Mouse (Mus musculus) midbrain, embryonic 15.5 days (tissue): ENCODE data around the gene Il11ra2. TPM values are rescaled to one million over a fixed set of nuclear protein-coding genes. Genes with fewer than 3 reads are reported as not detected.
"Not testable (repeated sequence)": the region's sequence is repeated elsewhere in the genome, so short reads cannot be mapped to it uniquely, and the experiment has no call there.

Source experiments
- ATAC-seq: fragments of 200-750 bp; cut with Nextera tagmentation; replicated peaks from 2 replicates; pipeline ENCODE4 v1.8.0; 2017; ENCODE audit warnings: moderate TSS enrichment
- H3K27ac ChIP-seq: fragments of 300-500 bp; sonication (generic); 2 replicates; pipeline ENCODE4 v1.5.1; 2015; ENCODE audit warnings: mild to moderate bottlenecking, inconsistent platforms
- H3K27me3 ChIP-seq: fragments of 300-500 bp; sonication (generic); replicated peaks from 2 replicates; pipeline ENCODE4 v1.6.1; 2015; ENCODE audit warnings: inconsistent platforms
- H3K36me3 ChIP-seq: fragments of 300-500 bp; sonication (generic); replicated peaks from 2 replicates; pipeline ENCODE4 v1.6.1; 2015; ENCODE audit warnings: inconsistent platforms
- H3K4me1 ChIP-seq: fragments of 300-500 bp; sonication (generic); 2 replicates; pipeline ENCODE4 v1.6.1; 2015; ENCODE audit warnings: inconsistent platforms
- H3K4me2 ChIP-seq: fragments of 300-500 bp; sonication (generic); 2 replicates; pipeline ENCODE4 v1.6.1; 2015; ENCODE audit warnings: inconsistent platforms, mild to moderate bottlenecking, moderate library complexity
- H3K4me3 ChIP-seq: fragments of 300-500 bp; sonication (generic); 2 replicates; pipeline ENCODE4 v1.5.1; 2015; ENCODE audit warnings: mild to moderate bottlenecking, inconsistent platforms
- H3K9ac ChIP-seq: fragments of 300-500 bp; sonication (generic); 2 replicates; pipeline ENCODE4 v1.6.1; 2015; ENCODE audit warnings: mild to moderate bottlenecking, inconsistent platforms
- H3K9me3 ChIP-seq: fragments of 300-500 bp; sonication (generic); 2 replicates; pipeline ENCODE4 v1.6.1; 2016; ENCODE audit warnings: inconsistent platforms
- WGBS: fragments of 180-500 bp; shearing (Covaris S2); methylation state at CpG from one replicate; pipeline ENCODE4 v1.1.7; 2015; ENCODE audit warnings: mixed read lengths; 5-methylcytosine and 5-hydroxymethylcytosine counted together
- polyA plus RNA-seq: library from polyadenylated mRNA; unstranded; fragments of >200 nt; fragmentation: Nextera tagmentation; extraction: Ambion mirVana; gene quantifications from 2 replicates; pipeline ENCODE4 v1.2.1, GENCODE M21; 2015

Il11ra2 gene
- not detected in 2 replicates for polyA plus RNA-seq

DNA sequence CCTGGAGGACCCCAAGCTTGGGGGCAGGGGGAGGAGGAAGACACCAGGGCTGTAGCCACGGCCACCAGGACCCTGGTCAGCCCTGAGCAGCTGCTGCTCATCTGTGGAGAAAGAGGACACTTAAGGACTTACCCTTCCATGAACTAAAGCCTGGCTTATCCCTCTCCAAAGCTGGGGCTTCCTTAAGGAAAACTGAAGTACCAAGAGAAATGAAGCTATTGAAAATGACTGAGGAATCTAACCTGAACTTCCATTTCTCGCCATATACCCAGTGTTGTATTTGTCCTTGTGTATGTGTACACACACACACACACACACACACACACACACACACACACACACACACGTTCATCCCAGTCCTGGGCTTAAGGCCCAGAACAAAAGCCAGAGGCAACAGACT lies at the start of gene Il11ra2:
Gene Il11ra2, minus strand, starts transcription at position 101 of the 400 bp plus-strand sequence.
- not testable (repeated sequence) for H3K9ac ChIP-seq, H3K4me3 ChIP-seq, ATAC-seq, H3K9me3 ChIP-seq, H3K4me2 ChIP-seq, H3K27ac ChIP-seq, H3K27me3 ChIP-seq, H3K4me1 ChIP-seq, H3K36me3 ChIP-seq
- WGBS = no CpG with 5 or more reads among the region's 3 CpGs

DNA sequence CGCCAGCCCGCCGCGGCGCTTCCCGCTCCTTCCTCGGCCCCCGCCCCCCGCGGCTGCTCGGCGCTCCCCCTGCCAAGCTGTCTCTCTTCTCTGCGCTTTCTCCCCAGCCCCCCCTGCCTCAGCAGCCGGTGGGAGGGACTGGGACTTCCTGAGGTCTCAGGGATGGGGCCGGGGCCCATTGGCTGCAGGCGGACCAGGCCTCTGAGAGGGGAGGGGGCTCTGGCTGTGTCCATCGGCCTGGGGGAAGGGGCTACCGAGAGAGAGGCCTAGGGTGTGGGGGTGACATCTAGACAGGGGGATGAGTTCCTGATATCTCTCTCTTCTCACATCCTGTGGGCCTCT lies 20.5 kb upstream of the Il11ra2 start:
- not testable (repeated sequence) for H3K9me3 ChIP-seq, H3K27ac ChIP-seq, H3K4me2 ChIP-seq, H3K4me1 ChIP-seq, H3K36me3 ChIP-seq, H3K9ac ChIP-seq, H3K27me3 ChIP-seq, H3K4me3 ChIP-seq
- WGBS = no CpG with 5 or more reads among the region's 18 CpGs
- ATAC-seq = peak; percentile 58; the same call in 1 of the 2 replicates

DNA sequence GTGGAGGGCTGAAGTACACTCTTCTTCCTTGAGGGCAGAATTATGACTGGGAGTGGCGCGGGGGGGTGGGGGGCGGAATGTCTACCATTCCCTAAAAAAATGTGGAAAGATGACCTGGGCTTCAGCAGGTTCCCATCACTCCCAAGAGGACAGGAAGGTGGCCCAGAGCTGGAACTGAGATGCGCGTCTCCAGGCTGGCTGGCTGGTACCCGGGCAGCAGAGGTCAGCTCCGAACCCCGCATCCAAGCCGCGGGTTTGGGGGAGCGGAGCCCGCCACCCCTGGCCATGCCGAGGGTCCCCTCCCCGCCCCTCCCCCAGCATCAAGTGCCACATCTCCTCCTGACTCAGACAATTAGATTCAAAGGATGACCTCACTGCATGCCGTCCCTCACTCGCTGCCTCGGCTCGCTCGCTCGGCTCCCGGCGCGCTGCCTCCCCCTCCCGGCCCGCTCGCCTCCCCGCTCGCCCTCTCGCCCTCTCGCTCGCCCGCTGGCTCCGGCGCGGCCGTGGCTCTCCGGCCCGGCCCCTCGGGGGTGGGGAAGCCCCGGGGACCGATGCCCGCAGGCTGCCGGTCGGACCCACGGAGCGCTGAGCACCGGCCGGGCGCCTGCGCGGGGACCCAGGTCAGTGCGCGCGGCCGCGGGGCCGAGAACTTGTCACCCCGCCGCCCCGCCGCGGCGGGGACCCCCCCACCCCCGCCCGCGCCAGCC lies 19.9 kb upstream of the Il11ra2 start:
- H3K4me3 ChIP-seq, H3K4me1 ChIP-seq, H3K9me3 ChIP-seq, H3K27me3 ChIP-seq, H3K36me3 ChIP-seq, H3K4me2 ChIP-seq, H3K9ac ChIP-seq, H3K27ac ChIP-seq: not testable (repeated sequence)
- no CpG with 5 or more reads among the region's 66 CpGs for WGBS
- ATAC-seq = peak; percentile 71

DNA sequence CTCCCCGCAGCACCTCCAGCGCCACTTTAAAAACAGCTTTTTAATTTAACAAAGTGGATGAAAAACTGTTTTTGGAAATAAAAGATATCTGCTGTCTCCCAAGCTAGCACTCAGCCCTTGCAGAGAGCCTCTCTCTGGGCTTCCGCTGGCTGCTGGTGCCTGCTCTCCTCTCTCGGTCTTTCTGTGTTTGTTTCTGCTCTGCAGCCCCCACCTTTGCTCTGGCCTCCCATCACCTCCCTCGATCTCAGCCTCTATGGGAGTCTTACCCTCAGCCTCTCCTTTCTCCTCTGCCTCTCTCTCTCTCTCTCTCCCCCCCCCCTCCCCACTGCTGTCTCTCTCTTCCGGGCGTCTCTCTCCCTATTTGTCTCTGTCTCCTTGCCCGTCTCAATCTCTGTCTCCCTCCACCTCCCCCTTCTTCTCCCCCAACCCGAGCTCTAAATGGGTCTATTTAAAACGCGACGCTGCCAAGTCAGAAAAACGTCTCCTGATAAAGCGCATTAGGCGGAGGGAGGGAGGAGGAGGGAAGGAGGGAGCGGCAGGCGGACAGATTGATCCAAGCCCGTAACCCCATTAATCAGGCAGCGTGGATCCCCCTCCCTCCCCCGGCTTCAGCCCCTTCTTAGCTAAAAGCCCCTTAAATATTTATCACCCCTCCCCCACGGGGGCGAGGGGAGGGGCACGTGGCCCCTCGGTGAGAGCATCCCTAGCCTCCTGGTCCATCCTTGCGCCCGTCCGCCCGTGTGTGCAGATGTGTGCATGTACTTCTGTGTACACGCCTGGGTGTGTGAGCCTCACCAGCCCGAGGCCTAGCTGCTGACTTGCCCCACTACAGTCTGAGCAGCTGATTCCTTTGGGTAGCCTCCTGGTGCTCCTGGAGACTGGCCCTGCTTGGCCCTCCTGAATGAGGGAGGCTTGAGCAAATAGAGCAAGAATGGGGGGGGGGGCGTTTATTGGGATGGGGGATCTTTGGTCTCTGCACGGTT lies 19.0 kb upstream of the Il11ra2 start:
- not testable (repeated sequence) for H3K4me1 ChIP-seq, H3K36me3 ChIP-seq, H3K4me2 ChIP-seq, H3K9me3 ChIP-seq, H3K9ac ChIP-seq, H3K4me3 ChIP-seq, H3K27ac ChIP-seq, H3K27me3 ChIP-seq
- ATAC-seq = peak; percentile 58
- WGBS = no CpG with 5 or more reads among the region's 32 CpGs

DNA sequence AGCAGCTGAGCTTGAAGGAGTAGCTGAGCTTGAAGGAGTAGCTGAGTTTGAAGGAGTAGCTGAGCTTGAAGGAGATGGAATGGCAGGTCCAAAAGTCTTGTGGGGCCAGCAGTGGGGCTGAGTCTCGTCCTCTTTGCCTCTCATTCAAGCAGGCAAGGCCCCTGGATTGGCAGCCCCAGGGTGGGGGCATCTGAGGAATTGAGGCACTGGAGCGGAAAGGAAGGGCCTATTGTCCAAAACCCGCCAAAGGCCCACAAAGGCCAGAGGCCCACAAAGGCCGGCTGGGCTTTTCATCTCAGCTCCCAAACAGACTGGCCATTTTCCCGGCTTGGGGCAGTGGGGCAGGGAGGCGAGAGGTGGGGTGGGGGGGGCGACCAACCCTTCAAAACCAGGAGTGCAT lies 17.7 kb upstream of the Il11ra2 start:
- not testable (repeated sequence) for H3K4me1 ChIP-seq, H3K36me3 ChIP-seq, H3K4me2 ChIP-seq, H3K27me3 ChIP-seq, H3K9me3 ChIP-seq, H3K27ac ChIP-seq, H3K9ac ChIP-seq, ATAC-seq, H3K4me3 ChIP-seq
- no CpG with 5 or more reads among the region's 7 CpGs for WGBS

DNA sequence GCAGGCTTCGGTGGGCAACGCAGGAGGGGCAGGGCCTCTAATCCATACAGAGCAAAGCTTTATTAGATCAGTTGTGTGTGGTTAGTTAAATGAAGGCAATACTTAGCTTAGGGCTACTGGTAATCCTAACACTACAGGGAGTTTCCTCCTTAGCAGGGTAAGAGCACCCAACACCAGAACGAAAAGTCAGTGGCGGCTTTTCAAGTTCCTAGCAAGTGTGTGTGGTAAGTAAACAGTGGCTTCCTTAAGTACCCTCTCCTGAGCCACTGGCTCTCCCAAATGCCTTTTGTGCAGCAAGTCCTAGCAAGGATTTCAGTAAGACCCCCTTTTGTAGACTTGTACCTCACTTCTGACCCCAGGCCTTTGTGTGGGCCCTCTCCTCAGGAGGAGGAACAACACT lies 13.7 kb upstream of the Il11ra2 start:
- WGBS = no CpG with 5 or more reads among the region's 4 CpGs
- not testable (repeated sequence) for H3K9ac ChIP-seq, H3K9me3 ChIP-seq, H3K27me3 ChIP-seq, H3K4me1 ChIP-seq, H3K27ac ChIP-seq, H3K36me3 ChIP-seq, H3K4me2 ChIP-seq, H3K4me3 ChIP-seq, ATAC-seq

DNA sequence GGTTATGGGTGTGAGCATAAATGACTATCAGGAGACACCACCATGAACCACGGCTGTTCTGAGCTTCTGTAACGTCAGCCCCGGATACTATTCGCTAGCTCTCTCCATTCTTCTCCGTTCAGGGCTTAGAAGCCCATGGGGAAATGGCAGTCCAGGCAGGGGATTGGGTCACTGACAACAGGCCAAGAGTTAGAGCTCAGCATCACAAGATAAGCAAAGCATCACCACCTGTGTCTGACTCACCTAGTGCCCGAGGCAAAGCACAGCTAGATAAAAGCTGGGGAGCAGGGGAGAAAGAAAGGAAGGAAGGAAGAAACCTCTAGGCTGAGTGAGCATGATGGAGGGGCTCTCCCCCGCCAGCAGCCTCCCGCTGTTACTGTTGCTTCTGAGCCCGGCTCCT lies 6.7 kb downstream of the Il11ra2 start, which contains the start of gene Ccl27b:
Gene Ccl27b, plus strand, starts transcription at position 301 of the 400 bp plus-strand sequence.
- not testable (repeated sequence) for H3K27ac ChIP-seq, H3K36me3 ChIP-seq, H3K4me3 ChIP-seq, ATAC-seq, H3K9ac ChIP-seq, H3K9me3 ChIP-seq, H3K4me1 ChIP-seq, H3K4me2 ChIP-seq, H3K27me3 ChIP-seq
- no CpG with 5 or more reads among the region's 9 CpGs for WGBS

DNA sequence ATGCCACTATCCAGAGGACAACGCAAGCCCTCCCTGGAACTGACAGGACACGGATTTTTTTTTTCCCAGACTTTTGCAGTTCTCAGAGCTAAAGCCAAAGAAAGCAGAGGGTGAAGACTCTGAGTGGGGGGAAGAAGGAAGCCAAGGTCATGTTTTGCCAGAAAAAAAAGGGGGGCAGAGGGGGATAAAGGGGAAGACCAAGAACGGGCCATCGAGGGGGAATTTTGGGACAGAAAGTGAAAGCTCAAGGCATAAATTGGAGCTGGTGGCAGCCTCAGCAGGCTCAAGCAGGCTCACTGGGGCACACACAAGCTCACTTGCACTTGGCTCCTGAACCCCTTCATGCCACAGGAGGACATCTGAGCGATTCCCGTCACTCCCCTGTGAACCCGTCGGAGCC lies 32.3 kb downstream of the Il11ra2 start, which contains the start of gene Gm2564:
Gene Gm2564, plus strand, starts transcription at position 301 of the 400 bp plus-strand sequence.
- not testable (repeated sequence) for H3K27ac ChIP-seq, H3K9ac ChIP-seq, H3K9me3 ChIP-seq, H3K4me1 ChIP-seq, H3K4me3 ChIP-seq, H3K27me3 ChIP-seq, H3K4me2 ChIP-seq, ATAC-seq, H3K36me3 ChIP-seq
- no CpG with 5 or more reads among the region's 8 CpGs for WGBS

DNA sequence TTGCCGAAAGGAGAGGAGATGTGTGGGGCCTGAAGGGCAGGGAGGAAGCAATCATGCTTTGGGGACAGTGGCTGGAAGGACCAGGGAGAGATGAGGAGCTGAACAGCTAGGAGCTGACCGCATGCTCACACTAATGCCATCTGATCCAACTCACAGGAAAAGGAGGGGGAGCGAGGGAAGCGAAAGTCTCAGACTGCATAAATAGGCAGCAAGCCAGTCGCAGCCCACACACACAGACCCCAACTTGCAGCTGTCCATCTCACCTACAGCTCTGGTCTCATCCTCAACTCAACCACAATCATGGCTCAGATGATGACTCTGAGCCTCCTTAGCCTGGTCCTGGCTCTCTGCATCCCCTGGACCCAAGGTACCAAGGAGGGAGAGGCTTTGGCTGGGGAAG lies 49.8 kb downstream of the Il11ra2 start, which contains the start of gene Gm10591:
Gene Gm10591, plus strand, starts transcription at position 301 of the 400 bp plus-strand sequence.
- H3K4me3 ChIP-seq, H3K4me2 ChIP-seq, H3K9me3 ChIP-seq, H3K27ac ChIP-seq, H3K36me3 ChIP-seq, ATAC-seq, H3K9ac ChIP-seq, H3K4me1 ChIP-seq, H3K27me3 ChIP-seq: not testable (repeated sequence)
- no CpG with 5 or more reads among the region's 5 CpGs for WGBS

Other genes with a start within 250 kb of the Il11ra2 start
- gene Gm21586, start 222.5 kb downstream of the Il11ra2 start, polyA plus RNA-seq = not detected in 2 replicates
- gene Gm2163, start 195.1 kb downstream of the Il11ra2 start, polyA plus RNA-seq = 0.11 and 0.32 TPM in 2 replicates
- not detected in 2 replicates for gene Fam205a2, start 133.7 kb downstream of the Il11ra2 start, polyA plus RNA-seq
- gene Gm10591, start 49.7 kb downstream of the Il11ra2 start, polyA plus RNA-seq = not detected in 2 replicates
- 0.34 and 0.41 TPM in 2 replicates for gene Gm2564, start 32.2 kb downstream of the Il11ra2 start, polyA plus RNA-seq
- 0.66 TPM in 1 of 2 replicates, not detected in the other for gene Ccl27b, start 6.6 kb downstream of the Il11ra2 start, polyA plus RNA-seq
- 0.61 TPM in 1 of 2 replicates, not detected in the other for gene 4930578G10Rik, start 73.7 kb upstream of the Il11ra2 start, polyA plus RNA-seq
- gene Ccl19, start 94.7 kb upstream of the Il11ra2 start, polyA plus RNA-seq = not detected in 2 replicates
- gene Ccl21a, start 112.1 kb upstream of the Il11ra2 start, polyA plus RNA-seq = 1.0 and 1.2 TPM in 2 replicates
- not detected in 2 replicates for gene Fam205a1, start 192.0 kb upstream of the Il11ra2 start, polyA plus RNA-seq
- gene Gm12394, start 194.9 kb upstream of the Il11ra2 start, polyA plus RNA-seq = 0.51 and 0.61 TPM in 2 replicates
- 1.9 and 2.1 TPM in 2 replicates for gene Fam205c, start 212.3 kb upstream of the Il11ra2 start, polyA plus RNA-seq